Mouse (Mus musculus) intestine, postnatal 0 days (tissue): ENCODE results near the gene Gm45234. TPM values are rescaled to one million over a fixed set of nuclear protein-coding genes. Genes with fewer than 3 reads are reported as not detected.

Experiments
- ATAC-seq: fragments of 200-750 bp; cut with Nextera tagmentation; 2 replicates; pipeline ENCODE4 v1.8.0; 2017; ENCODE audit warnings: mild to moderate bottlenecking, moderate TSS enrichment, moderate library complexity
- H3K27ac ChIP-seq: fragments of 300-500 bp; sonication (generic); 2 replicates; pipeline ENCODE4 v1.5.1; 2014; ENCODE audit warnings: mild to moderate bottlenecking, low read depth, low read length, moderate library complexity
- H3K27me3 ChIP-seq: fragments of 300-500 bp; sonication (generic); replicated peaks from 2 replicates; pipeline ENCODE4 v1.6.1; 2014; ENCODE audit warnings: low read length, mixed read lengths; ENCODE audit not compliant: control insufficient read depth, insufficient read depth
- H3K36me3 ChIP-seq: fragments of 300-500 bp; sonication (generic); 2 replicates; pipeline ENCODE4 v1.6.1; 2014; ENCODE audit warnings: mild to moderate bottlenecking, moderate library complexity; ENCODE audit not compliant: control insufficient read depth, insufficient read depth
- H3K4me1 ChIP-seq: fragments of 300-500 bp; sonication (generic); replicated peaks from 2 replicates; pipeline ENCODE4 v1.6.1; 2014; ENCODE audit warnings: antibody characterized with exemption, low read length, mixed read lengths; ENCODE audit not compliant: control insufficient read depth, insufficient read depth
- H3K4me2 ChIP-seq: fragments of 300-500 bp; sonication (generic); replicated peaks from 2 replicates; pipeline ENCODE4 v1.6.1; 2014; ENCODE audit warnings: low read depth, mild to moderate bottlenecking, moderate library complexity
- H3K4me3 ChIP-seq: fragments of 300-500 bp; sonication (generic); 2 replicates; pipeline ENCODE4 v1.5.1; 2014; ENCODE audit warnings: low read depth, low read length
- H3K9ac ChIP-seq: fragments of 300-500 bp; sonication (generic); 2 replicates; pipeline ENCODE4 v1.6.1; 2014; ENCODE audit warnings: mild to moderate bottlenecking, low read depth, low read length
- H3K9me3 ChIP-seq: fragments of 300-500 bp; sonication (generic); 2 replicates; pipeline ENCODE4 v1.6.1; 2016; ENCODE audit warnings: mixed run types; ENCODE audit not compliant: control insufficient read depth
- CTCF ChIP-seq: sonication (generic); IDR thresholded peaks from 2 replicates; pipeline ENCODE4 v1.5.1; 2016; ENCODE audit warnings: low read depth, mild to moderate bottlenecking, control low read depth, antibody characterized with exemption, moderate library complexity
- WGBS: fragments of 180-500 bp; shearing (Covaris S2); extraction: QIAGEN DNeasy Blood & Tissue Kit; methylation state at CpG from one replicate; pipeline ENCODE4 v1.1.7; 2014; 5-methylcytosine and 5-hydroxymethylcytosine counted together
- polyA plus RNA-seq: library from polyadenylated mRNA; unstranded; fragments of >200 nt; fragmentation: Nextera tagmentation; extraction: Ambion mirVana; gene quantifications from 2 replicates; pipeline ENCODE4 v1.2.1, GENCODE M21; 2015

The Gm45234 gene
- polyA plus RNA-seq, 1 experiment from 2014 or later: not detected

GRCm38 (mm10) chr6:124782436-124782835 lies 26.6 kb upstream of the Gm45234 start:
- Histone ChIP-seq H3K4me1 (no peaks in the 10 kb centered on the region), H3K27ac (no peak overlapping the region), H3K36me3 (no peaks in the 10 kb centered on the region), H3K4me2 (peak overlapping the region; percentile 53), H3K9ac (no peak overlapping the region), H3K4me3 (peak overlapping the region; percentile 2; the same call in 1 of the 2 replicates), H3K9me3 (no peaks in the 10 kb centered on the region), H3K27me3 (peaks cover 12% of the 10 kb centered on the region; the same call in 1 of the 2 replicates)
- no peak for TF ChIP-seq CTCF
- 17% methylated on average over 6 of the region's 6 CpGs for WGBS
- no peak for ATAC-seq

GRCm38 (mm10) chr6:124780917-124781316 lies 25.1 kb upstream of the Gm45234 start:
- Histone ChIP-seq H3K27me3 (peaks cover 12% of the 10 kb centered on the region; the same call in 1 of the 2 replicates), H3K4me1 (no peaks in the 10 kb centered on the region), H3K36me3 (no peaks in the 10 kb centered on the region), H3K27ac (no peak overlapping the region), H3K4me3 (no peak overlapping the region), H3K9me3 (no peaks in the 10 kb centered on the region), H3K4me2 (no peak overlapping the region), H3K9ac (no peak overlapping the region)
- TF ChIP-seq CTCF: no peak
- ATAC-seq: no peak
- 83% methylated on average over 7 of the region's 7 CpGs for WGBS

GRCm38 (mm10) chr6:124779984-124780416 lies 24.2 kb upstream of the Gm45234 start:
- TF ChIP-seq CTCF: peak; percentile 23; the same call in 1 of the 2 replicates
- WGBS: 7% methylated on average over 10 of the region's 10 CpGs

GRCm38 (mm10) chr6:124779222-124779983 lies 23.6 kb upstream of the Gm45234 start, which contains the start of gene Lrrc23:
Gene Lrrc23 (minus strand): TSS chr6:124779727.
- H3K27me3 ChIP-seq: peaks cover 12% of the 10 kb centered on the region; the same call in 1 of the 2 replicates
- 4% methylated on average over 23 of the region's 23 CpGs for WGBS
- no peaks in the 10 kb centered on the region for H3K4me1 ChIP-seq
- TF ChIP-seq CTCF: no peak
- no peak within 1 kb of the TSS for H3K27ac ChIP-seq
- H3K4me2 ChIP-seq: peak within 1 kb of the TSS; percentile 56
- no peak for ATAC-seq
- H3K9ac ChIP-seq: peak within 1 kb of the TSS; percentile 26; the same call in 1 of the 2 replicates
- no peaks in the 10 kb centered on the region for H3K36me3 ChIP-seq
- no peaks in the 10 kb centered on the region for H3K9me3 ChIP-seq
- H3K4me3 ChIP-seq: peak within 1 kb of the TSS; percentile 22

More at GRCm38 (mm10) chr6:124779984-124780416, 24.2 kb upstream of the Gm45234 start:
- no peaks in the 10 kb centered on the region for H3K36me3 ChIP-seq
- H3K9ac ChIP-seq: no peak overlapping the region
- no peak overlapping the region for H3K27ac ChIP-seq
- peak overlapping the region; percentile 56 for H3K4me2 ChIP-seq
- no peaks in the 10 kb centered on the region for H3K4me1 ChIP-seq
- H3K27me3 ChIP-seq: peaks cover 12% of the 10 kb centered on the region; the same call in 1 of the 2 replicates
- ATAC-seq: no peak
- peak overlapping the region; percentile 22 for H3K4me3 ChIP-seq
- H3K9me3 ChIP-seq: no peaks in the 10 kb centered on the region

- Histone ChIP-seq H3K9ac (no peak overlapping the region), H3K4me1 (no peaks in the 10 kb centered on the region), H3K4me3 (no peak overlapping the region), H3K27me3 (peaks cover 11% of the 10 kb centered on the region), H3K27ac (no peak overlapping the region), H3K9me3 (no peaks in the 10 kb centered on the region), H3K4me2 (no peak overlapping the region), H3K36me3 (no peaks in the 10 kb centered on the region)
- no peak for ATAC-seq
- WGBS: 82% methylated on average over 15 of the region's 15 CpGs
- no peak for TF ChIP-seq CTCF
These were observed 14.7 kb upstream of the Gm45234 start for GRCm38 (mm10) chr6:124770511-124770910.

- peak overlapping the region; percentile 43; the same call in 1 of the 2 replicates for H3K4me3 ChIP-seq
- peak overlapping the region; percentile 75; the same call in 1 of the 2 replicates for H3K4me2 ChIP-seq
- no peak overlapping the region for H3K27ac ChIP-seq
- 68% methylated on average over 7 of the region's 7 CpGs for WGBS
- H3K9ac ChIP-seq: peak overlapping the region; percentile 27; the same call in 1 of the 2 replicates
- H3K36me3 ChIP-seq: no peaks in the 10 kb centered on the region
- H3K9me3 ChIP-seq: no peaks in the 10 kb centered on the region
- no peak for ATAC-seq
- H3K4me1 ChIP-seq: no peaks in the 10 kb centered on the region
- H3K27me3 ChIP-seq: peaks cover 11% of the 10 kb centered on the region
- no peak for TF ChIP-seq CTCF
These were observed 14.2 kb upstream of the Gm45234 start for GRCm38 (mm10) chr6:124770013-124770412.
